Mouse (Mus musculus): Measurements from ENCODE around the gene Foxd2.

The Foxd2 gene

DNA sequence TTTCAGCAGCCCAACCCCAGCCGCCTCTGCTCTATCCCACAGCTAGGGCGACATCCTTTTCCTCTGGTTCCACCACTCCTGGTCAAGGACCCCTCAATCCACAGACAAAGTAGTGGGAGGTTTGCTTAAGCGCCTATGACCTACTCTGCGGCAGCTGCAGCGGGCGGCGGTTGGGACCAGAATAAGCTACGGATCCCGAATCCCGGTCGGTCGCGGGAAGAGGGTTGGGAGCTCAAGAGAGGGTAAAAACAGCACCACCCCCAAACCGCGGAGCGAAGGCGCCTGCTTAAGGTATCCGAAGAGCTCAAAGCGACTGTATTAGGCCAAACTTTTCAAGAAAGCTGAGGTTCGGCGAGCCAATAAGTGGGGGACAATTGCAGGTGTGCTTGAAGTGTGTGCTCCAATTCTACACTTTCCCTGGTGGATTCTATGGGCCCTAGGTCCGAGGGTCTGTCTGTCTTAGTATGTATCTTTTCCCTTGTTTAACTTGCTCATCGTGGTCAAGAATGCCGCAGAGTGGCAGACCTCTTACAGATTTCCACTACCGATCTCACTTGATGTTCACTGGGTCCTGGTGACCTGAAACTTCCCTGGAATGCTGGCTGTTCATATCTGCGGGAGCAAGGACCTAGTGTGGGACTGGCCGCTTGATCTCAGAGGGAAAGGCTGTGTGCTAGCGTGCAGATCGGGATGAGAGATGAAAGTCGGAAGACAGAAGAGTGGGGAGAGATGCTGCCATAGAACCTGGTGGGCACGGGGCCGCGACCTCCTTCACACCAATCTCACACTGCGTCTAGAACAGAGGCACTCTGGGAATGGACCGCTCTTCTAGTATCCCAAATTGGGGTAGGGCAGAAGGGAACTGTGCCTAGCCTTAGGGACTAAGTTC, 4.3 kb upstream of the Foxd2 start:
- no peak for DNase-seq (ENCODE audit: extremely low read depth, low read depth)

DNA sequence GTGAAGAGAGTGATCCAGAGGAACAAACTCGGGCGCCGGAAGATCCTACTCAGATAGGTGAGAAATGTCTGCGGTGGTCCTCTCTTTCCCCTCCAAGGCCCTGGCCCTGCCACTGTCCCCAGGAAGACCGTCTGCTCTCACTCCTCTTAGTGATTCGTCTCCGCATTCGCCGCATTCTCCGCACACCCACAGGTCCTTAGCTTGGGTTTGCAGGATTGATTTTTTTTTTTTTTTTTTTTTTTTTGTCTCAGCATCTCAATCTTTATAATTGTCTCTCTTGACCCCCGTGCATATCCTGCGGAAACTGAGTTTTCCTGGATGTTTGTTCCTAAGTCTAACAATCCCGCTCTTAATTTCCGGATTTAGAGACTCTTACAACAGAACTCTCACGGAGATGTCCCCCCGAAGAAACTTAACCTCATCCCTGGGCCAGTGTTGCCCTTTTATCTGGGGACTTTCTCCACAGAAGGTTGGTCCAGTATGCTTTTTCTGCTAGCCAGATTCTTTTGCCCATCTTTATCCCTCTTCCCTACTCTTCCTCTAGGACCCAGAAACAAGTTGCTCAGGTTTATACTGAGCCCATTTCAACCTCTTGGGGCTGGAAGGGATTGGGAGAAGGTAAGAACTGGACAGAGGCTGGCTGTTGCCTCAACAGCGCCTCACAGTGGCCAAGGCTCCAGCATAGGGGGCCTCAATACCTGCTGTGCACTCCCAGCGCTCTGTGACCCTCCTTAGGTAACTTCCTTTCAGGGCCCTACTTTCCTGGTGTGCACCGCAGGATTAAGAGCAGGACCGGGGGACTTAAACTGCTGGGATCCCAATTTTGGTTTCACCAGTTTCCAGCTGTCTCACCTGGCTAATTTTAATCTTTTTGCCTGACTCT, 1.2 kb upstream of the Foxd2 start:
- DNase-seq (ENCODE audit: extremely low read depth, low read depth), result peak; percentile 68

DNA sequence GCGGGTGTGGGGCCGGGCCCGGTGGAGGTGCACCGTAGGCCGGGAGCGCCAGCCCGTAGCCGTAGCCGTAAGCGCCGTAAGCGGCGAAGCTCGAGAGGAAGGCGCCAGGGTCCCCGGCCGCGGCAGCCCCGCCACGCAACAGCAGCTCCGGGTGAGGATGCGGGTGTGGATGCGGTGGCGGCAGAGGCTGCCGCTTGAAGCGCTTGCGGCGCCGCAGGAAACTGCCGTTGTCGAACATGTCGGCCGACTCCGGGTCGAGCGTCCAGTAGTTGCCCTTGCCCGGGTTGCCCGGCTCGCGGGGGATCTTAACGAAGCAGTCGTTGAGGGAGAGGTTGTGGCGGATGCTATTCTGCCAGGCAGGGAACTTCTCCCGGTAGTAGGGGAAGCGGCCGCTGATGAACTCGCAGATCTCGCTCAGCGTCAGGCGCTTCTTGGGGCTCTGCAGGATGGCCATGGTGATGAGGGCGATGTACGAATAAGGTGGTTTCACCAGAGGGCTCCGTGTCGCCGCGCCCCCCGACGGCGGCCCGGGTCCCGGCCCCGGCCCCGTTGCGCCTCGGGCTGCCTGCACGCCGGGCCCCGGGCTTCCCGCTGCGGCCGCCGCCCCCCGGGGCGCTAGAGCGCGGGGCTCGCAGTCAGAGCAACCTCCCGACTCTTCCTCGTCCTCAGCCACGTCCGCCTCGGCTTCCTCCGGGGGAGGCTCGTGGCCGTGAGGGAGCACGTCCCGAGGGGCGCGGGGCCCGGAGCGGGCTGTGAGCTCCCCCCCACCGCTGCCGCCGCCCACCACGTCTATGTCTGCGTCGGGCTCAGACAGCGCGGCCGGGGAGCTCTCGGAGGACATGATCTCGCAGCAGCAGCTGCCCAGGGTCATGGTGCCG, 483 bp downstream of the Foxd2 start:
- DNase-seq (ENCODE audit: extremely low read depth, low read depth), result no peak

DNA sequence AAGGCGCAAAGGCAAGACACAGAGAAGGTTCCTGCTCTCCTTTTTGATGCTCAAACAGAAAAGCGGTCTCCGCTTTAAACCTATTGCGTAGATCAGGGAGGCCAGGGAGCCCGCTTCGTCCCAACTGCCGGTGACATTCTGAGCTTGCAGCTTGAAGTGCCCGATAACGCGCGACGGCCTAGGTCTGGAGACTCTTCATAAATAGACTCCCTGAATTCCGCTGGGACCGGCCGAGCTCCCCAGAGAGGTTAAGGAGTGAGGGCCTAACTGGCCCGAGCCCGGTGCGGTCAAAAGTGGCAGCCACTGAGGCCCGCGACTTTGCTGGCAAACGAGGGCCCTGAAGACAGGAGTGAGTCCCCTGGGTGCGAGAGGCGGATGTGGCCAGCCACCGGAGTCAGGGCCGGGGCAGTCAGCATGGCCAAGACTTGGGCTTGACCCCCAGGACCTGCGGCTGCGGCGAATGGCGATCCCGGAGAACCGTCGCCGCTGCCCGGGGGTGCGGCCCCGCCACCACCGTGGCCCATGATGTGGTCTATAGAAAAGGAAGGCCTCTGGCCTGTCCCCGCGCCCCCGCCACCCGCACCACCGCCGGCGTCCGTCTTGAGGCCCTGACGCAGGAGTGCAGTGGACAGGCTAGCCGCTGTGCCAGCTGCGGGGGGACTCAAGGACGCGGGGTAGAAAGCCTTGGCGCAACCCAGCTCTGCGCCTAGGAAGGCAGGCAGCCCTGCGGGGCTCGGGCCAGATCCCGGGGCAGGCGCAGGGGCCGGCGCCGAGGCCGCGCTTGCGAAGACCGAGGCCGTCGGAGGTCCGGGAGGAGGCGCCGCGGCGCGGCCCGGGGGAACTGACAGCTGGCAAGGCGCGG, 1.4 kb downstream of the Foxd2 start:
- no peak for DNase-seq (ENCODE audit: extremely low read depth, low read depth)

DNA sequence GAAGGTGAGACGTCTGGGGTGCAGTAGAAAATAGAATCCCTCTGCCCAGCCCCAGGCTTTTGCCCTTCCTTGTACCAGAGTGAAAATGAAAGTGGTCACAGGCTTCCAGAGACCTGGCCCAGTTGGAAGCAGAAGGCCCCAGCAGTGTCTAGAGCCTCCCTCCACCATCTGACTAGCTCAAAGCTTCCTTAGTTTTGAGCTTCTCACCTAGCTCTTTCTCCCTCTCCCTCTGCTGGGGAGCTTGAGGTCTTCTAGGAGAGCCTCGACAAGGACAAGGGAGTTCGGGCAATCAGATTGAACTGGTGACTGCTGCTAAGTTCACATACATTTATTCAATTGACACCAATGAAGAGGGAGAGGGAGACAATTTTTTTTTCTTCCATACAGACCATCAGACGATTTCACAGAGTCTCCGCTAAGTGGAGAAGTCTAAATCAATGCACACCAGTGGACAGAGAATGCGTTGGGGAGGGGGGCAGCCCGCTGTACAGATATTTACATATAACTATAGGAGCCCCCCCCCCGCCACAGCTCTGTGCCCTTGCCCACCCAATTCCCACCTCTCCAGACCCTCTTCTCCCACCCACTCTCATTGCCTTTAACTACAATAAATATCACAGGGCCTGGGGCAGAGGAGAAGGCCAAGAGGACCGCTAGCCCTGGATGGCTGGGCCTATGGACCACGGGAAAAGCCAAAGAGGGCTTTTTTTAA, 2.5 kb downstream of the Foxd2 start:
- DNase-seq (ENCODE audit: extremely low read depth, low read depth), result no peak

DNA sequence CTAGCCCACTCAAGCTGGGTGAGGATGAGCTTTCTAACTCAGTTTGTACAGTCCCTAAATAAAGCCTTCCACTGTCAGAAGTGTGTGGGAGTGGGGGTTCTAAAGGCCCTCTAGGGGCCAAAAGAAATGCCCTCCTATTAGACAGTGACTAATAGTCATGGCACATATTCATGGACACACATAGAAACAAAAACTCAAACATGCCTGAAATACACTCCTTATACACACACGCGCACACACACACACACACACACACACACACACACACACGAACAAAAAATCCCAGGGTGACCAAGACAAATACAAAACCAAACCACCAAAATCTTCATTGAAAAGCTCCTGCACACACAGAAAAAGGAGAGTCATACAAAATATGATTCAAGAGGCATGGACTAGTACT, 3.2 kb downstream of the Foxd2 start:
- DNase-seq (ENCODE audit: extremely low read depth, low read depth), result no peak

DNA sequence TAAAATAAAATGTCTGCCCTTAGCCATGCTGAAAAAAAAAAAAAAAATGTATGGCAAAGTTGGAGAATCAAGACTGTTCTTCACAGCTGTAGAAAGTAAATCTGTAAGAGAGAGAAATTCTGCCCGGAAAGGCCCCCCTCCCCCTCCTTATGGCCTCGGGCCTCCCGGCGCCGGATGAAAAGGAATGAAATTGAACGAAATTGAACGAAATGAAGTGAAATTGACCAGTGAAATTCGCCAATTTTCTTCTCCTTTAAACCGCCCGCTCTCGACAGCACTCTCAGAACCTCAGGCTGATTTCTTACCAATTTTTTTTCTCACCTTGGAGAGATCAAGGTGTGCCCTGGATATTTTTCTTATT, 5.3 kb downstream of the Foxd2 start:
- DNase-seq (ENCODE audit: extremely low read depth, low read depth), result no peak

DNA sequence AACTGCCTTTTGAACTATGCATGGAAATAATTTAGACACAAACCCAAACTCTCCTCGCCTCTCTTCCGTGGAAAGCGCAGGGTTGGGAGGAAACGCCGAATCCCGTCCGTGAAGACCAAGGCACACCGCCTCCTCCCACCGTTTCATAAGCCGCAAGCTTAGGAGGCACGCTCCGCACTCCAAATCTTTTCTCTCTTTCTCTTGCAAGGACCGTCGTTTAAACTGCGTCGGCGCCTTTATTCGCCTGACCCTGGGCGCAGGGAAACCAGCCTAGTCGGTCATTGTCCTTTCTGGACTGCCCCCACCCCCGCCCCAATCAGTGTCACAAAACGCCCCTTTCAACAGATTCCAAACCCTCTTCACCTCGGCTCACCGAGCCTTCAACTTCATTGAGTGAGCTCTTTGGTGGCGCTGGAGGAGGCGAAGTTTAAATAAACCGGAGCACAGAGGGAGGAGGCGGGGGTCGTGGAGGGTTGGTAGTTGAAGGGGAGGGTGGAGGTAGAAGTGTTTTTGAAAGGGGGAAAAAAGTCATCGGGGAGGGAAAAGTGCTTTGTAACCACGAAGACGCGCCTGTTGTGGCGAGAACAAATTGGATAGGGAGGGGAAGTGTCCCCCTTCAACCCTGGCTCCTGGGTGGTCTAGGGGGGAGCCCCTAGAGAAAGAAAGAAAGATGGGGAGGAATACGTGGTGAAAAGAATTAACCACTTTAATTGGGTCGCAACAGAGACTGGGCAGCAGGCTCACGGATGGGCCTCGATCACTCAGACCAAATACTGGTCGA, 5.8 kb downstream of the Foxd2 start:
- DNase-seq (ENCODE audit: extremely low read depth, low read depth), result no peak

DNA sequence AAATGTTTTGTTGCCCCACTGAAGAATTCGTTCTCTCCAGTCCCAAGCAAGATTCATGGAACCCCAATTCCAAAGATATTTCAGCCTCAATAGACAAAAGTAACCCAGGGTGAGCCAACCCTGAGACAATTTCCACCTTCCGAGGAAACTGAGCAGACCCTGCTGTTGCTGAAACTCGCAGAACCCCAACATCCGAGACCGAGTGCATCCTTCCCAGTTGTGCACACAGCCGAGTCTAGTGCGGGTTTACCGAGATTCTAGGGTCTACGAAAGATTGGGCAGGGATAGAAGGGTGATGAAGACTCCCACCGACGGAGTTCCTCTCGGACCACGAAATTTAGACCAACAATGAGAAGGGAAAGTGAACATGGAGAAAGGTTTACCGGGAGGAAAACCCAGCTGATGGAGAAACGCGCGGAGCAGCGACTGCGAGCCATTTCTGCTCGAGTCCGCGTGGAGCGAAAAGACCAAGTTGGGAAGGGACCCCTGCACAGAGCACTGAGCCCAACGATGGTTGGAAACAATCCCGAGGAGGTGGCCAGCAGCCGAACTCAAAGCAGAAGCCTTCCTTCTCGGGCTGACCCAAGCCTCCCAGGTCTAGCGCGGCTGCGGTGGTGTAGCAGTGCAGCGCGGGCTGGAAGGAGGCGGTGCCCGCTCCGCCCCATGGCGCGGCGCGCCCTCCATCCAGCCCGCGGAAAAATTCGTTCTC, 6.9 kb downstream of the Foxd2 start:
- no peak for DNase-seq (ENCODE audit: extremely low read depth, low read depth)

DNA sequence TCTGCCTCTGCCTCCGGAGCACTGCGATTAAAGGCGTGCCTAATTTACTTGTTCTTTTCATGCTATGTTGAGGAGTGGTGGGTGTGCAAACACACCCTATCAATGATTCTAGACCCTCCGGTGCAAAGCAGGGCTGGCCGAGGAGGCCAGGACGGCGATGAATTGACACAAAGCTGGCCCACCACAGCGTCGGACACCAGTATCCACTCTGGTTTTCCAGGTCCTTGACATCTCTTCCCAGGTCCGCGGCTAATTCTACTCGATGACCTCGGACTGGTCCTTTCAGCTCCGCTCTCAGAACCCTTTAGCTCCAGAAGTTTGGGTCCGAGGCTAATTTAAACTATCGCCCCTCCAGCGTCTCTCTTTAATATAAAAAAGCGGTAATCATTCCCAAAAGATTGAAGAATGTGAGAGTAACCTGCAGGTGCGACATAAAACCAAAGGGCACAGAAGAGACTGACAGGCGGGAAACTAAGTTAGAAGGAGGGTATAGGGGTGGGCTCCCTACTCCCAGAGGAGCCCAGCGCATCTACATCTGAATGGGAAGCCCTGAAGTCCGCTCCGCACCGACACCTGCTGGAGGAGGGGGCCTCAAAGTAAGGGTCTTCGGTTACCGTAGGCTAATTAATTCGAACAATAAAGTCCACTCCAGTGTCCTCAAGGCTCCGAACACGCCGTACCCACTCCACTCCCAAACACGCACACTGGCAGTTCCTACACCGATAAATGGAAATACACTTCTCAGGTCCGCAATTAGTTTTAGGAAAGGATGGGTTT, 7.6 kb downstream of the Foxd2 start:
- DNase-seq (ENCODE audit: extremely low read depth, low read depth), result no peak

DNA sequence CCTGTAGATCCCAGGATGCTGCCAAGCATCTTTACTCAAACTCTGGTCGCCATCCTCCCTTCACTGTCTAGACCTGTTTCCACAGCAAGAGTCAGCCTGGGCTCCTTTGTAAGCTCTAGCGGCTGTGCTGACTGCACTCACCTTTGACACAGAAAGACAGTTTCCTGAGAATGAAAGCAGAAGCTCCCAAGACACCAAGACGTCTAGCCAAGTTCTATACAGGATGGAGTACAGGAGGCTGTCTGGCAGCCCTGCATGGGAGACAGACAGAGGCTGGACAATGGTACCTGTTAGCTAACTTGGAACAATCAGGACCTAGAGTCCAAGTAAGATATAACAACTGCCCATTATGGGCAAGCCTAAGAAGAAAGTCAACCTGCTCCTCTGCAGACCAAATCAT, 8.8 kb downstream of the Foxd2 start:
- no peak for DNase-seq (ENCODE audit: extremely low read depth, low read depth)

DNA sequence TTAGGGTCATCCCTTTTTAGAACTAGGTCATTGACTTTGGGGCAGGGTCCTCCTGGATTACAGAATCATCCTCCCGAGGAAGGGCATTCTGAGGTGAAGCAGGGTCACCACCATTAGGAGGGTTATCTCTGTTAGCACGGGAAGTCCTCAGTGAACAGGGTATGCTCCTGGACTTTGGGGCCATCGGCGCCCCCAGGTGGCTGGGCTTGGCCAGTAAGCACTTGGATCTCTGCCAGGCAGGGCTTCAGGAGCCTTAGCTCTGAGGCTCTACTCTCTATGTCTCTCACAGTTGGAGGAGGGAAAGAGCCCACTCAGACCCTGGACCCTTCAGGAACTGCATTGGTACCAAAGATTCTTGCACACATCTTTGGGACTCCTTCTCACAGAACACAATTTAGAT, 10.8 kb downstream of the Foxd2 start:
- DNase-seq (ENCODE audit: extremely low read depth, low read depth), result no peak

DNA sequence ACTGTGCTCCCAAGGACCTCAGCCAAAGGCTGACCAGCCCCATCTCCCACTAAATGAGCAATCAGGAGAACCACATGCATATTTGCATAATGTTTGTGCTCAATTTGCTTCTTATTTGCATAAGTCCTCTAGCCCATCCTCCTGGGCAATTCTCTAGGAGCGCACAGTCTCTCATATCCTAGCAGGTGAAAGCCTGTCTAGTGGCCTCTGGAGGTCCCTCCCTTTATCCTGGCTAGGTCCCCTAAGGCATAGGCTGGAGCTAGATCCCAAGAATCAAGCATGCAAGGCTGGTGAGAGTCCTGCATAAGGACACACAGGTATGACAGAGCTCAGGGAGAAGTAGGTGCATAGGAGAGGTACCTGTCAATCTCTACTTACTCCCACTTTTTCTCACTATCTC, 26.4 kb downstream of the Foxd2 start:
- DNase-seq (ENCODE audit: extremely low read depth, low read depth), result no peak

DNA sequence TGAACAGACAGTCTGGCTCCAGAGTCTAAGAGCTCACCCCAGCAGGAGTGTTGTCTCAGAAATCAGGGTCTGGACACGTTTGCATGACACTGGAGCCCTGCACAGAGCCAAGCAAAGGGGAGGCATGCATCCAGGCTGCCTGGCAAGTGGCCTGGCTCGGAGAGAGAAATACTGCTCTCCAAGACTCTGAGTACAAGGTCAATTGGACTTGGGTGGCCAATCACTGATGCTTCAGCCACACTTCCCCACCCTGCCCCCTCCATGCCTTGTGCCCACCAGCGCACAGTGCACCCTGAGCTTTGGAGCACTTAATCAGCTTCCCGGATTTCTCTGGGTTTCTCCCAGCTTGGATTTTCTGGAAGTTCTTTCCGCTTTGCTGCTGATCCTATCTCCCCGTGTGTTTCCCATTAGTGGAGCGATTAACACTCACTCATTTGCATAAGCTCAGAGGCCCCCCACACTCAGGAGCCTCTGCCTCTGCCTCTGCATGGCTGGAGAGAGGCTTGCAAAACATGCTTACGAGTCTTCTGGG, 32.2 kb downstream of the Foxd2 start:
- DNase-seq (ENCODE audit: extremely low read depth, low read depth), result no peak

DNA sequence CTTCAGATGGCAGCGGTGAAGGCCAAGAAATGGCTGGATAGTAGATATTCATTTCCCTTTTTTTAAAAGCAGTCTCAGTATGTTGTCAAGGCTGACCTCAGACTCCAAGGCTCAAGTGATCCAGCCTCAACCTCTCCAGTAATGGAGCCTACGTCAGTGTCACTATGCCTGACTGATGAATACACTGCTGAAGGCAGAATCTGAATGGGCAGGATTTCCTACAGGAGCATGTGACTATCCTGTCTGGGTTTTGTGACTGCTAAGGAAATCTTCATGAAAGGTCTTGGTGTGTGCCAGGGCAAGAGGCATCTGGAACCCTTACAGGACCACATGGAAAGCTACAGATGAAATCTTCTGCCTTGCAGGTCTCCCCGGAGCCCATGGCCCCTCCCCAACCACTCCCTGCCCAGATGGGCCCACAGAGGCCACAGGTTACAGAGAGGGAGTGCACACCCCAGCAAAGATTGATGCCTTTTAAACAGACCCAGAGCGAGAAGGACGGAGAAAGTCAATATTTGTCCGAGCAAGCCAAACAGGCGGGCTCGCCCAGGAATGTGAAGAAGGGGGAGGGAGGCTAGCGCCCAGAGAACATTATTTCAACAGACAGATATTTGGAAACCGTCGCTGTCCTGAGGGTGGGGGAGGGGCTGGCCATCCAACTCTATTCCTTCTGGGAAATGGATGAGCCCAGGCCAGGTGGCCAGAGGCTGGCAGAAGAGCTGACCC, 38.7 kb downstream of the Foxd2 start:
- no peak for DNase-seq (ENCODE audit: extremely low read depth, low read depth)

DNA sequence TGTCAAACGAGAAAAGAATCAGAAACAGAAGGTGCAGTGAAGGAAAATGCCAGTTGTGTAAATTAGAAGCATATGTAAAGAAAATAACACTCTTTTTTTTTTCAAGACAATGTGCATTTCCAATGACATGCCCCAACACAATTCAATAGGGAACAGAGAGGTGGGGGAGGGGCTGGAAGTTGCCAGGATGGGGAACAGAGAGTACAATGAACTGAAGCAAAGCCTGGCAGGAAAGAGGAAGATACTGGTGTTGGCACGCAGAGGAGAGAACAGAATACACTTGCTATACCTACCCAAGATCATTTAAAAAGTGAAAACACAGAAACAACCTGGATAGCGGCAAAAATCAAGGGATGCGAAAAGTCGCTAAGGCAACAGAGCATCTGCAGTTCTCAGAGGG, 45.5 kb downstream of the Foxd2 start:
- no peak for DNase-seq (ENCODE audit: extremely low read depth, low read depth)

DNA sequence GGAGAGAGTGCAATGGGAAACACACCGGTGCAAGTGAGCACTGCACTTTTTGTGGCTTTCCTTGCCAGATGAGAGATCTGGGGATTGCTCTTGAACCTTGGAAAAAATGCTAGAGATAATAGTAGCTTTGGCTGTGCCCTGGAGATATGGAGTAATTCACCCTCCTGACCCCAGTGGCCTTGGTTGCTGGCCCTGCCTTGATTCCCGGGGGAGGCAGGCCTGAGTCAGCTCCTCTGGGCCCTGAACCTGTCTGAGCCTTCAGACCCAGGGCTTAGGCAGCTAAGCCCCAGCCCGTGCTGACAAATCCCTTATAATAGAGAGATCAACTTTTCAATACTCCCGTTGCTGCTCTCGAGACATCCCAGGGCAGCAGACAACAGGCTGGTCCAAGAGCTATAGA, 50.2 kb downstream of the Foxd2 start:
- no peak for DNase-seq (ENCODE audit: extremely low read depth, low read depth)

Data from MEL-GATA-1-ER (cell line).